Mouse (Mus musculus): ENCODE measurements around the gene Lrrc27.

The Lrrc27 gene

DNA sequence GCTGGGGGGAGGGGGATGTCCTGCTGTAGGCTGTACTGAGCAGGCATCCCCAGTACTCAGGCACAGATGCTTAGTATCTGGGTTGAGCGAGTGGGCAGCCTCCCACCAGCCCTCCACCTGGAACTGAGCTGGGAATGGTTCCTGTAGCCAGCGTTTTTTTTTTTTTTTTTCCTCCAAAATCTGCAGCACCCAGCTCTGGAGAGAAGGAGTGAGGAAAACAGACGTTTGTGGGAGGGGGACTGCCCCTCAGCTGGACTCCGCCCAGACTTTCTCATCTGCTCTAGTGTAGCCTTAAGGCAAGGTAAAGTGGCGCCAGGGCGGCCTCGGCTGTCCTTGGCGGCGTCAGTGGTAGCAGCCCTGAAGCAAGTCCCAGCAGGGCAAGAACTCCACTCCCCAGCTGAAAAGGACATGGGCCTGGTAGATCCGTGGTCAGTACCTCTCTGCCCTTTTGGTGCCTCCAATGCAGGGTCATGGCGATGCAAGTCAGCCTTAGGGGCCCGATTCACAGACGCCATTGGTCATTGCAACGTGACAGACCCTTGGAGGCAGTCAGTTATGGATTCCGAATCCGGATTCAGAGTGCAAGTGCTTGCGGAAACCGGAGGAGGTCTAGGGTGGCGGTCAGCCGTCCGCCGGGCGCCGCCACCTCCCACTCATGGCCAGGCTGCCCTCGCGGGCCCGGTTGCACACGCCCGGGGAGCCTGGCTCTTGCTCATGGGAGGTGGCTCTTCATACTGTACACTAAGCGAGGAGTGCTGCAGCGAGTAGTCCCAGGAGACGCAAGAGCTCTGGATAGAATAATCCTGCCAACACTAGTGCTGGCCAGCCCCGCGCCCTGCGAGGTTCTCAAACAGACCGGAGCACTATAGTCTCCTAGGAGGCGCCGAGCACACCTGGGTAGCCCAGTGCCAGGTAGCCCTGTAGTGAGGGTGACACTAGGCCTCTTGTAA lies 34.4 kb downstream of the Lrrc27 start:
- peak; percentile 60 for DNase-seq

DNA sequence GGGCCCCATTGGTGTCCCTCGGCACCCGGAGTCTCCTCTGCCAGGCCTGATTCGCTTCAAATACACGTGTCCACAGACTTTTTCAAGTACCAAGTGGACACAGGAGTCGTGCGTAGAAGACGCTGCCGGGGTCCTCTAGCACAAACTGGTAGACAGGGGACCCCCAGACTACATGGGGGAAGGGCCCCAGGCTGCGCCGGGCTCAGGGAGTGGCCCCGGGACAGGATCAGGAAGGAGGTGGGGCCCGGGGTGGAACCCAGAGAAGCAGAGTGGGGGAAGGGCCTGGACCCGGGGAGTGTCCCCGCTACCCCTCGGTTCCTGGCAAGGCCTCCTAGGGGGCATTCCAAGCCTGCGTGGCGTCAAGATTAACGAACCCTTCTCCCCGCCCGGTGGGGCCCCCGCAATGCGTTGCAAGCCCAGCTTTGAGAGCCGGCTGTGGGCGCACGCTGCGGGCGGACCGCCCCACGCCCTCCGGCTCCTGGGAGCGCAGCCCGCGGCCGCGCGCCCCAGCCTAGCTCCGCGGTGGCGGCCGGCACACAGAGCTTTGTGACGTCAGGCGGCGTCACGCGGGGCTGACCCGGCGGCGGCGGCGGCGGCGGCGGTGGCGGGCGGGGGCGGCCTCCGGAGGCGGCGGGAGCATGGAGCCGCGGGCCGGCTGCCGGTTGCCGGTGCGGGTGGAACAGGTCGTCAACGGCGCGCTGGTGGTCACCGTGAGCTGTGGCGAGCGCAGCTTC lies 35.3 kb downstream of the Lrrc27 start, which contains the start of gene Pwwp2b:
Gene Pwwp2b, plus strand, starts transcription at position 602 of the 734 bp plus-strand sequence.
- peak; percentile 72 for DNase-seq

DNA sequence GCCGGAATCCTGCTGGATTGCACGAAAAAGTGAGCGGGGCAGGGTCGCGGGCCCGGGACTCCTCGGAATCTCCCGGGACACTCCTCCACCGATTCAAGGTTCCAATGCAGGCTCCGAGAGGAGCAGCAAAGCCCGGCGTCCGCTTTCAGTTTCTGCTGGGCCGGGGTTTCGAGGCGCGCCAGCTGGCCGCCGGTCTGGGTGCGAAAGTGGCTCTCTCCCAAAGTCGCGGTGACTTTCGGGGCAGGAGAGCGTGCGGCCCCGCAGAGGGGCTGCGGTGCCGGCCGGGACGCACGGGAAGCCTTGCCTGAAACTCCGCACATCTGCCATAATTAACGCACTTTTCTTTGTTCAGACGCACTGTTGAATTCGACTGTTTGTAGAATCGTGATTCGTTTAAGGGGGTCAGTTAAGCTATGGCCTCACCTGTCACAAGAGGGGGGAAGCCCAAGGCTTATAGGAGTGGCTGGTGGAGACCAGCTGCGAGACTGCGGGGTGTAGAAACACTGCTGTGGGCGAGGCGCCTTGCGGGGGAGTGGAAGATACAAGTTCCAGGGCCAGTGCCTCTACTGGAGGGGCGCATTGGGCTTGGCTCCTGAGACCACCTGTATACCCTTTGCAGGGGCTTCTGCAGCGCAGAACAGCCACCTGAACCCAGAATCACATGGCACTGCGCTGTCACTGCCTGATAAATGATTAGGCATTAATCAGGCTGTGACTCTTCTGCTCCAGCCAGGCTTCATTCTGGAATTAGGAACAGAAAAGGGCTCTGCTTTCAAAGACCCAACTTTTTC lies 36.0 kb downstream of the Lrrc27 start:
- no peak for DNase-seq

DNA sequence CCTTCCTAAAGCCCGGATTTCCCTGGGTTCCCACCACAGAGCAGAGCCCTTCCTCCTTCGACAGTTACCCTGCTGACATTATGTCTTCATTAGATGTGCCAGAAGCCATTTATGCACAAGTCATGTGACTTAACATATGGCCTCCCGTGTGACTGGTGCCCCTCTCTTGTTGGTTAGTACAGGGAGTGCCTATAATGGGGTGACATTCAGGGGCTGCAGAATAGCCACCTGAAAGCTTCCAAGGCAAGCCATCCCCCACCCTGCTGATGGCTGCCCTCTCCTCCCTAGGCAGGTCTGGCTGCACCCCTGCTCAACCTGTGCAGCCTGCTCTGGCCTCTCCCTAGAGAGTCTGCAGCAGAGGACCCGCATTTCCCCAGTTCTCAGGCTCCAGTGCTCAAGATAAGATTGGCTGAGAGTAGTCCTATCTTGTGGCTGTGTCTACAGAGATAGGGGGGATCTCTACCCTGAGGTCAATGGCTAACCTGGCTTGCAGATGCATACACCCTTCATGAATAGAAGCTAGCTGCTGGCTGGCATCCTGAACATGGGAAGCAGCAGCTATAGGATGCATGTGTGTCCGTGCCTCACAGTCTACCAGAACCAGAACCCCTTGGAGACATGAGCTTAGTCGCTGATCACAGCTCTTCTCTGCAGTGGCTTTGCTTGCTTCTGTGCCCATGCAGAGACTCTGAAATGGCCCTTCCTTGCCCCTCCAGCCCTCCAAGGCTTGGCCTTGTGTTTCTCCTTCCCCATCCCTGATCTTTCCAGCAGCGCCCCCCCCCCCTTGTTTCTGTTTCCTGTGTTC lies 36.8 kb downstream of the Lrrc27 start:
- DNase-seq = no peak

DNA sequence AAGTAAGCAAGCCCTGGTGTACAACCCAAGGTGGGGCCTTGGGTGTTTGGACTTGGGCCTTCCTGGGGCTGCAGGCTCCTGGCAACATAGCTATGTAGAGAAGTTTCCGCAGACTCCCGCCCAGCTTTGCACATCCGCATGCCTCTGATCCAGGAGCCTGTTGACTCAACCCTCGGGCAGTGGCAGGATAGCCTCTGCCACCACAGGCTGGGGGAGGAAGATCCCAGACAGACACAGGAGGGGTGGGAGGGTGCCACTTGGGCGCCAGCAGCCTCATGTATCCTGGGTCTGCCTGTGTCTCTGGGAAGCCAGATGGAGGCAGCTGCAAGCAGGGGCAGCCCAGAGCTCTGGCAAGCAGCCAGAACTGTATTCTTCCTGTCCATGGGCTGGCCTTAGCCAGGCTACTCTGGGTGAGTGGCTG lies 39.1 kb downstream of the Lrrc27 start:
- peak; percentile 67 for DNase-seq

DNA sequence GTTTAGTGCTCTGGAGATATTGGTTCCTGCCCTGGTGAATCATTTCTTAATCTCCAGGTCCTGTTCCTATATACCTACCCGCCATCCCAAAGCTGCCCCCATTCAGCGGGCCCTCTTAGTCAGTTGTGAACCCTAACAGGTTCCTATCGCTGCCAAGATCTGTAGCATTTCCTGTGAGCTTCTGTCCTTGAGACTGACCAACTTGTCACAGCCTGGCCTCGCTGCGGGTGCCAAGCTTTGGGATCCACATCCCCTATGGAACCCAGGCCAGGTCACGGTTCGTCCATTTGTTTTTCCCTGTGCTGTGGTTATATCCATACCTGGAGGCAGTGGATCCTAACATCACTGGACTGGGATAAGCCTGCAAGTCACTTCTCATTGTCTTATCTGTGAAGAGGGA lies 39.8 kb downstream of the Lrrc27 start:
- no peak for DNase-seq

DNA sequence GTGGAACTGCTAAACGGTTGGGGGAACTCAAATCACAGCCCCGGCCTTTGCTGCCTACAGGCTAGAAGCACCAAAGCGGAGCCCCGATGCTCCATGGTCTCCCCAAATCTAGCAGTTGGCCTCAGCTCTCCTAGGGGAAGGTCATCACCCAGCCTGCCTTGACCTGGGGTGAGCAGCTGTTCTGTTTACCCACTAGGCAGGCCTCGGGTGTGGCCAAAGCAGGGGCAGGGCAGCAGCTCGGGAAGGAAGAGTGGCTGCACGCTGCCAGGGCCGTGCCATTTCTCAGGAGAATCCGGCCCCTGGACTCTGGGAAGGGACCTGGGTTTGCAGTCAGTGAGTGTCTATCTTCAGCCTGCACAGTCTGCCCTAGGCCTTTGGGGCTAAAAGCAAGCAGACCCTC lies 40.2 kb downstream of the Lrrc27 start:
- DNase-seq = no peak

DNA sequence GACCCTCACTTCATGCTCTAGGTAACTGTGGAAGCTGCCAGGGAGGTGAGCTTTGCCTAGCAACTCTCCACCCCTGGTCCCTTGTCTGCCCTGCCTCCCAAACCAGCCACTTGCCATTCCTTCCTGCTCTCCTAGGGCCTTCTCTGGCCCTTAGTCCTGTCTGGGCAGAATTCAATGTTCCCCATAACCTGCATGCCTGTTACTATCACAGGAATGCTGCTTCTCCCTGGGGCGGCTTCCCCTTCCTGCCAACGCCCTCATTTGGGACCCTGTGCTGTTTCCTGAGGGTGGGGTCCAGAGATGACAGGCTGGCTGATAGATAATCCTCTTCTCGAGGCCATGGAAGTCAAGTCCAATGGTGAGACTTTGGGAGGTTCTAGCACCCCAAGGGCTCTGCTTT lies 40.7 kb downstream of the Lrrc27 start:
- no peak for DNase-seq

DNA sequence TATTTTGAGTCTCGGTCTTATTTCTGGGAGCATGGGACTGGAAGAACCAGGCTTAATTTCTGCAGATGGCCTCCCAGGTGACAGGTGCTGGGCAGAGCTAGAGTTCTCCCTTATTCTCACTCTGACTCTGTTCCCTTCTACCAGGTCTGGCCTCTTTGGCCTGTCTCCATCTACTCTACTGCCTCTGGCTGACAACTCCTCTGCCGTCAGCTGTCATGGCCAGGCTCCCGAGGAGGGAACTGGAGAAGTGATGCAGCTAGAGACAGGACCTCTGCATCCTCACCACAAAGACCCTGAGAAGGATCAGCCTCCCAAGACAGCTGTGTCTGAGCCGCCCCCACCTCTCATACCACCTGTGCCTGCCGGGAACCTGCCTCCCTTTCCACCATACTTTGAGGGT lies 41.8 kb downstream of the Lrrc27 start:
- no peak for DNase-seq

DNA sequence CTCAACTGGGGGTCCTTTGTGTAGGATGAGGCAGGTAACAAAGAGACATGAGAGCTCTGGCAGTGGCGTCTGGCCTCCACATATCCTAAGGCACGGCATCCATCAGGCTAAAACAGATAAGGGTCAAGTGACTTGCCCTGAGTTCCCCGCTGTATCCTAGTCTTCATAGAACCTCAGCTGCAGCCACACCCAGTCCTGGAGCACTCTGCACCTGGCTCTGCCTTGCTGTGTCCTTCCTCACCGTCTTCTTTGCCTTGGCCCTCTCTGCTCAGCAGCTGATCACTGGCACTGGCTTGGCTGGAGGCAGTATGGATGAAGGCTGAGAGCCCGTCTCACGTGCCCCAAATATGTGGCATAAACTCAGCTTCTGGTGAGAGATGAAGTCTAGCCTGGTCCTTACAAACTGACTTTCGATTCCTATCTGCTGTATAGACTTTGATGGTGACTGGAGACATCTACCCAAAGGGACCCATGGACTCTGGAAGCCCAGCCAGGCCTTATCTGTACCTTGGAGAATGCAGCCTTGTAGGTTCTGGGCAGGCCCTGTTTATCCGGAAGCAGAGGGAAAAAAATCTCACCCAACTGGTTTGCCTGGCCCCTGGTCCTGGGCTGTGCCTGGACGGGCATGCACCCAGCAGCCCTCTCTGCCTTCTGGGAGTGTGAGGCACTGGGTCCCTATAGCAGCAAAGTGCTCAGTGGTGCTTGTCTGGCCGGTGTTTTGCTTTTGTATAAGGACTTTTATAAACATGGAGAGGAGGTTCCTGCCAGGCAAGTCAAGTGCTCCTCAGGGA lies 45.2 kb downstream of the Lrrc27 start:
- peak; percentile 85 for DNase-seq

DNA sequence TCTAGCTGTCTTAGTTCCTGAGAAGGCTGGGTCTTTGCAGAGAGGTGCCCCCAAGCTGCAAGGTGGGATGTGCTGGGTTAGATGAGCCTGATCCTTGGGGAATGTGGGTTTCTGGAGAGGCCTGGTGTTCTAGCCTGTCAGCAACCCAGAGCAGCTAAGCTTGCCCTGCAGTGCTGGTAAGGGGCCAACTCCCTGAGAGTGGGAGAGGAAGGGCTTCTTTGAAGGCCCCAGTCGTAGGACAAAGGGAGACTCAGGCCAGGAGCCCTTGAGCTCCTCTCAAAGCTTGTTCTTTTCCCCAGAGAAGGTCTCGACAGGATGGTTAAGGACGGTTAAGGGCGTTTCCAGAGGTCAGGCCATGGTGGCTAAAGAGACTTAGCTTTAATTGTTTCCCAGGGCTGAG lies 51.5 kb downstream of the Lrrc27 start:
- DNase-seq = no peak

DNA sequence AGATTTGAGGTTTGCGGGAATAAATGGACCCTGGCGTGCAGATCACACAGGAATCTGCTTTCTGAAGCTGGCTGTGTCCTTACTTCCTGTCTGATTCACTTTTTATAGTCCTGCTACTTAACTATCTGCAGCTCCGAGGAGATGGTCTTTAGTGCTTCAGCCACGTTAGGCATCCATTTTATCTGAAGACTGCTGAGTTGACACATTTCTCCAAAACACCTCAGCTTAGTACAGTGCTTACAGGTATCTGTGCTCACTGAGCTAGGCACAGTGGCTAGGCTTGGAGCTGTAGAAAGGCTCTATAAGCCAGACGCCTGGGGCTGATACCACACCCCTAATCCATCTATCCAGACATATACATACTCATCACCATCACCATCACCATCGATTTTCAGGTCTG lies 52.8 kb downstream of the Lrrc27 start:
- no peak for DNase-seq

DNA sequence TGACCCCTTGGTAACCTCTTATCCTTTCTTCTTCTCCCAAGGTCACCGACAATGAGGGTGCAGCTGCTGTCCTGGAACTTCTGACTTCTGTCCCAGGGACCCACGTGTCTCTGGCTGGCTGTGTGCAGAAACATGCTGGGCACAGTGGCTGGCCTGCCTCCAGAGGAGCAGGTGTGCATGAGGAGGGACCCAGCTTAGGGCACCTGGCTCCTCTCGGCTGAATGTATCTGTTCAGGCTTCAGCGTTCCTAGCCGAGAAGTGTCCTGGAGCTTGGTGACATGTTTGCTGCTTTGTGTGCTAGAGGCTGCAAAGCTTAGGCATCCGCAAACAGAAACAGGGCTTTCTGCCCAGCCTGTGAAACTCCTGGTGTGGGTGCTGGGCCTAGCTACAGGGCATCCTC lies 53.6 kb downstream of the Lrrc27 start:
- no peak for DNase-seq

DNA sequence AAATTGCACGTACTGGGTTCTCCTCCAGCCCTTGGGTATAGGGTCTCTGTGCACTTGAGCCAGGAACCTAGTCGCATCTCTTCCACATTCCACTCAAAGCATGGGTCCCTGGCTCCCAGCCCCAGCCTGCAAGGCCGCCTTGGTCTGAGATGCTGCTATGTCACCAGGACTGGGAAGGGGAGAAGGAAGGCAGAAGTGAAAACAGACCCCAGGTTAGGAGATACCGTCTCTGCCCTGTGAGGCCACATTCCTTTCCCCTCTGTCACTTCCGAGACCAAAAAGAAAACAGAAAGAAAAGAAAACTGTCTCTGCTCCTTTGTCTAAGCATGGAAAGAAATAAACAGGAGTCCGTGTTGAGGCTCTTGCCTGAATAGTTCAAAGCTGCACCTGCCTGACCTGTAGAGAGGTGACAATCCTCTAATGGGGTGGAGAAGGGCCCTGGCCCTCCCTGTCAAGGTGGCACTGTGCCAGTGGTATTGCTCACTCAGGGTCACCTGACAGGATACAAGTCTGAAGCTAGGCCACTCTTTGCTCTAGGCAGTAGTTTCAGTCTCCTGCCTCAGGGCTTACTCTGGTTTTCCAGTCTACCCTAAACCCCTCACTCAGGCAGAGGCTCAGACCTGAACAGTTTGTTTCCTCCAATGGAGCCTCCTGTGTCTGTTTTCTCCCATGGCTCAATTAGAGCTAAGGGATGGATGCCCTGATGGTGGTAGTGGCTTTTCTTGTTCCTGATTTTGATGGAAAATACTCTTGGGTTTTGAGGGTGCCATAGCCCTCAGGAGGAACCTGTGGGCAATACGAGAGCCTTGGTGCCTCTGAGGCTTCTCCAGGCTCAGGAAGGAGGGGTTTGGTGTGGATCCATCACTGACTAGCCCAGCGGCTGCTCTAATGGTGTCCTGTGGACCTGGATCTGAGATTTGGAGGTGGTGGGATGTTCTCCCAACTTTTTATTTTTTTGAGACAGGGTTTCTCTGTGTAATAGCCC lies 54.4 kb downstream of the Lrrc27 start:
- no peak for DNase-seq

DNA sequence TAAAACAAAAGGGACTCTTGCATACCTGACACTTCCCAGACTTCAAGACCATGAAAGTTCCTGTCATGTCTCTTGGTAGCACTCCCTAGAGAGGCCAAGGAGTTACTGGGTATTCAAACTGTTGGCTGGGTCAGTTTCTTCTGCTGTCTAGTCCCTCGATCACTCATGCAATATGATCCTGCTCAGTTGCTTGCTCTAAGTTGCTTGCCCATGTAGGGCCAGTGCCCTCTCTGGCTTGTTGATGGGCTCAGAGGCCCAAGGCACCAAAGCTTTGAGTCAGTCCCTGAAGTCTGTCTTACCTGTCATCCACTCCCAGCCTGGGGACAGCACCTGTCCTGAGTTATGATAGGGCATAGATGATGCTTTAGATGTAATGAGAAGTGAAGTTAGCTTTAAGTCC lies 58.0 kb downstream of the Lrrc27 start:
- no peak for DNase-seq

DNA sequence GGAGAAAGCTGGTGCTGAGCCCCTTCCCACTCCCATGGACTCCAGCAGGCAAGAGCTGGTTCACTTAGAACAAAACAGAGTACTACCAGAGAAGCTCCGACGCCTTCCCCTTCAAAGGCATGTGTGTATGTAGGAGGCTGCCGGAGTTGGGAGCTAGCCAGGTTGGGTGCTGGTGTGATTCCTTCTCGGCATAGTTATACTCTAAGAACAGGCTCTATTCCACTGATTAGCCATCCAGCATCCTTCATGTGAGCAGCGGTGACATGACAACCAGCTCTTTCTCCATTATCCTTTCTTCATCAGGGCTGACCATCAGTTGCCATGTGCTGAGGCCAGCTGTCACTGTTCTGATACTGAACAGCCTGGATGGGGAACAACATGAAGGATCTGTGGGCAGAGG lies 59.1 kb downstream of the Lrrc27 start:
- no peak for DNase-seq

DNA sequence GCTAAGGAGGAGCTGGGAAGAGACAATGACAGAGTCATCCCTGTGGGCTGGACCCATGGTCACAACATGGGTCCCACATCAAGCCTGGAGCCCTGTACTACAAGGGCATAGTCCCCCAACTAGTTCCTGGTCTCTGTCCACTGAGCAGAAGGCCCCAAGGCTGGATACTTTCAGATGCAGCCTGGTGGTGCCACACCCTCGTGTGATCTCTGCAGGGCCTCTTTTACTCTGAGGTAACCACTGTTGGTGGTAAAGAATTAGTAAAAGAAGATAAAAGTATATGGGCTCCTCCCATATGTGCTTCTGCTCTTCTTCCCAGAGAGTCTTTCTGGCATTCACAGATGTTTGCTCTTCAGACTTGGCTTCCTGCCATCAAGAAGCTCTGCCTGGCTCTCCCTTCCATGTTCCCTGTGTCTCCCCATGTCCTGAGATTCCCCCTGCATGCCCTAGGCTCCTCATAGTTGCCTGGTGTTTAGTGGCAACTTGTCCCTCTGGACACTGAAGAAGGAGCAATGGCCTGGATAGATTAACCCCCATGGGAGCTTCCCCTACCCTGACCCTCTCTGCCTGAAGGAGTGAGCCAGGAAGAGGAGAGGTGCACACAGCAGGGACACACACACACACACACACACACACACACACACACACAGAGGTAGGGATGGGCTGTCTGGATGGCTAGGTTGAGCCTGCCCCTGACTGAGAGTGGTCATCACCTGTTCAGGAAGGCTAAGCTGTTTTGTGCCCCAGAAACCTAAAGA lies 60.0 kb downstream of the Lrrc27 start:
- no peak for DNase-seq

DNA sequence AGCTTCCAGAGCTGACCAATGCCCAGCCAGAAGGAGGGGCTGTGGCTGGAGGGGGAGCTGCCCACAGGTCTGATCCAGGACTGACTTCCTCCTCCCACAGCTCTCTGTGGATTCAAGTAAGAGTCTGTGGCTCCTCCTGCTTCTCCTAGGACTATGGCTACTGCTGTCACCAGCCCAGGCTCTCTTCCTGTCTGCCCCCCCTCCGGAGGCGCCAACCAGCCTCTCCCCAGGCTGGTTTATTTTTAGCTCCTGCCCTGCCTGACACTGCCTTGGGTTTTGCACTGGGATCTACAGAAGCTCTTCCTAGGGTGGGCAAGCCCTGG lies 60.6 kb downstream of the Lrrc27 start:
- DNase-seq = peak; percentile 69

DNA sequence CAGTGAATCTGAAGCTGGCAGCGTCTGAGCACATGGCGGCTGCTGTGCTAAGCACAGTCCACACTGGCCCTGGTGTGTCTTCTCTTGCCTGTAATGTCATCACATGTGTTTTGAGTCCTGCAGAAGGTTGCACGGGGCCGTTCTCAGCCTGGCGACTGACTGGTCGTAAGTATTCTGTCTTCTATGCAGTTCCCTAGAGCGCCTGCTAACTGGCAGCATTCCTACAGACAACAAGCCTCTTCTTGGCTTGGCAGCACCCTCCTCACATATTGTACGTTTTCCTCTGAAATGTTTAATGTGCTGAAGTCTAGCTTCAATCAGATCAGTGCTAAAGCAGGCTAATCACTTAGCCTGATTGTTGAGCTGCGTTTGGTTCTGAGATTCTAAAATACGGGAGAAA lies 62.8 kb downstream of the Lrrc27 start:
- DNase-seq = no peak

DNA sequence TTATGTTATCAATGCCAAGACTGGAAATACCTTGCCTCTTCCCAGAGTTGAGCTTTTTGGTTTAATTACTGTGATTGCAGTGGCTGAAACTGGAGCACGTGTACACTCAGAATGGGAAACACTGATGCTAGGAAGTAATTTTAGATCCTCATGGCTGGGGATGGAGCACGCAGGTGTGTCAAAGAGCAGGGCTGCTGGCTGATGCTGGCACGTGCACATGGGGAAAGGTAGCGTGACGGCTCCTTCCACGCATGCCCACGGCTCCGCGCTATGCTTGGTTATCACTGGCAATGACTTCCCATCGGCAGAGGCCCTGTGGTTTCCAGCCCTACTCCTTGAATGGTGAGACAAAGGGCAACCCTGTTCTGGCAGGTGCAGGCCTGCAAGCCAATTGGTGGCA lies 63.4 kb downstream of the Lrrc27 start:
- DNase-seq = no peak

Data from kidney, adult 11 months (tissue).